Mouse (Mus musculus) kidney, adult 11 months (tissue): Measurements from ENCODE around the gene Phf14.
"Not testable (repeated sequence)": the region's sequence is repeated elsewhere in the genome, so short reads cannot be mapped to it uniquely, and the experiment has no call there.

Source experiments
- DNase-seq: peaks from one replicate; pipeline ENCODE4 v3.0.0; 2022

Phf14 gene

GRCm38 (mm10) chr6:11907269-11908032, at the start of gene Phf14, which contains the start of gene Ndufa4:
Phf14 (plus strand) TSS chr6:11907809.
Ndufa4 (minus strand) TSS chr6:11907497.
- DNase-seq = peak; percentile 95

- DNase-seq = not testable (repeated sequence)
These were observed 32.2 kb upstream of the Phf14 start for GRCm38 (mm10) chr6:11875364-11875763.

GRCm38 (mm10) chr6:11900809-11901310, 6.7 kb upstream of the Phf14 start:
- DNase-seq = no peak

GRCm38 (mm10) chr6:11906890-11907268, 730 bp upstream of the Phf14 start:
- DNase-seq = no peak

- DNase-seq = no peak
These were observed 561 bp downstream of the Phf14 start for GRCm38 (mm10) chr6:11908170-11908569.

GRCm38 (mm10) chr6:11925496-11926041, 18.0 kb downstream of the Phf14 start:
- DNase-seq = peak; percentile 86

- DNase-seq = peak; percentile 4
These were observed 18.5 kb downstream of the Phf14 start for GRCm38 (mm10) chr6:11926082-11926595.

- no peak for DNase-seq
These were observed 19.9 kb downstream of the Phf14 start for GRCm38 (mm10) chr6:11927485-11927884.

GRCm38 (mm10) chr6:11933403-11933802, 25.8 kb downstream of the Phf14 start:
- DNase-seq = no peak

GRCm38 (mm10) chr6:11940895-11941294, 33.3 kb downstream of the Phf14 start:
- no peak for DNase-seq

- DNase-seq = no peak
These were observed 34.5 kb downstream of the Phf14 start for GRCm38 (mm10) chr6:11942089-11942488.

GRCm38 (mm10) chr6:11948100-11948499, 40.5 kb downstream of the Phf14 start:
- no peak for DNase-seq

- DNase-seq = no peak
These were observed 52.6 kb downstream of the Phf14 start for GRCm38 (mm10) chr6:11960172-11960571.

- DNase-seq = no peak
These were observed 86.2 kb downstream of the Phf14 start for GRCm38 (mm10) chr6:11993782-11994181.

- peak; percentile 28 for DNase-seq
These were observed 91.0 kb downstream of the Phf14 start for GRCm38 (mm10) chr6:11998576-11998975.

- peak; percentile 15 for DNase-seq
These were observed 91.9 kb downstream of the Phf14 start for GRCm38 (mm10) chr6:11999506-11999905.

GRCm38 (mm10) chr6:12005455-12005854, 97.8 kb downstream of the Phf14 start:
- DNase-seq = no peak

GRCm38 (mm10) chr6:12006001-12006400, 98.4 kb downstream of the Phf14 start:
- DNase-seq = no peak

GRCm38 (mm10) chr6:12012103-12012502, 104.5 kb downstream of the Phf14 start:
- no peak for DNase-seq

GRCm38 (mm10) chr6:12014035-12014434, 106.4 kb downstream of the Phf14 start:
- no peak for DNase-seq

- DNase-seq = no peak
These were observed 107.1 kb downstream of the Phf14 start for GRCm38 (mm10) chr6:12014733-12015132.

- DNase-seq = no peak
These were observed 112.1 kb downstream of the Phf14 start for GRCm38 (mm10) chr6:12019736-12020135.

- no peak for DNase-seq
These were observed 112.5 kb downstream of the Phf14 start for GRCm38 (mm10) chr6:12020156-12020555.

GRCm38 (mm10) chr6:12020738-12021137, 113.1 kb downstream of the Phf14 start:
- DNase-seq = peak; percentile 29
